Mouse (Mus musculus): ENCODE data around the gene Gm28372. TPM values are rescaled to one million over a fixed set of nuclear protein-coding genes. Genes with fewer than 3 reads are reported as not detected.

The Gm28372 gene
- polyA plus RNA-seq, 1 experiment: 0.99 TPM

GRCm38 (mm10) chr2:130395696-130396095 lies 9.3 kb upstream of the Gm28372 start:
- H3K27ac ChIP-seq (ENCODE audit: control insufficient read depth, insufficient read depth, low read depth, low read length): no peak overlapping the region
- no peak for TF ChIP-seq POLR2A (IDR thresholded peaks at IDR 0.05; ENCODE audit: control insufficient read depth, low read depth, low read length)
- TF ChIP-seq CTCF (IDR thresholded peaks at IDR 0.05; ENCODE audit: control insufficient read depth, insufficient read depth, insufficient replicate concordance, low read depth, low read length): no peak
- H3K4me3 ChIP-seq (ENCODE audit: control insufficient read depth, low read depth, low read length): peak overlapping the region; percentile 72
- peaks cover 13% of the 10 kb centered on the region for H3K4me1 ChIP-seq (ENCODE audit: control insufficient read depth, insufficient read depth, low read length)
- H3K27me3 ChIP-seq (ENCODE audit: control insufficient read depth, insufficient read depth, low read length): no peaks in the 10 kb centered on the region
- H3K36me3 ChIP-seq (ENCODE audit: control insufficient read depth, insufficient read depth, low read length): no peaks in the 10 kb centered on the region

DNA sequence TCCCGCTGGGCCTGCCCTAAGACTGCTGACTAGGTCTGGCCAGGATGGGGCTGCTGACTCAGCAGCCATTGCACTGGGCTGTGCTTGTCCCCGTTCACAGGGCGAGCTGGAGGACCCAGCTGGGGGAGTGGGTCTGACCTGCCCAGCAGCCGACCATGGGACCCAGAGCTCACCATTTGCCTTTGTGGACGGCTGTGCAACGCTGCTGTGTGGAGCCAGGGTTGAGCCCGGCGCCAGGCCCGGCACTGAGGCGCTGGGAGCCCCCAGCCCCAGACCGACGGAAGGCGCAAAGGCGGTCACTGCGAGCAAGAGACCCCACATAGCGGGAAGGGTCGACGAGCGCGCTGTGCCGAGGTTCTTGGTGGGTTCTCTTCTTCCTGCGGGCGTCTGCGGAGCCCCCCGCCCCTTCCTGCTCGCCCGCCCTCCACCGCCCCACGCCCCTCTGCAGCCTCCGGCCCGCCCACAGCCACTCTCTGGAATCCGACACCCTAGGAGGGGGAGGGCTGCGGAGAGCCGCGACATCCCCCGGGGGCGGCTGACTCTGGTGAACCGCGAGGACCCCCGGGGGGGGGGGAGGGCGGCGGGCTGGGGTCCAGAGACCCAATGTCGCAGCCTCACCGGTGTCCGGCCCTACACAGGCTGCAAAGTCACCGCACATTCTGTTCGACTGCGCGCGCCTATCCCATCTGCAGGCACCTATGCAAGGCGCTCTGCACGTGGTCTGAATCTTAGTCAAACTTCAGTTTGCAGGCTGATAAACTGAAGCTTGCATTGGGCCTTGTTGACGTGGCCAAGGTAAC lies 7.7 kb upstream of the Gm28372 start, which contains the start of gene Cpxm1:
Gene Cpxm1 (minus strand): TSS at position 389 of the 800 bp plus-strand sequence.
- H3K4me3 ChIP-seq (ENCODE audit: control insufficient read depth, low read depth, low read length): peak within 1 kb of the TSS; percentile 72
- no peaks in the 10 kb centered on the region for H3K27me3 ChIP-seq (ENCODE audit: control insufficient read depth, insufficient read depth, low read length)
- TF ChIP-seq CTCF (IDR thresholded peaks at IDR 0.05; ENCODE audit: control insufficient read depth, insufficient read depth, insufficient replicate concordance, low read depth, low read length): no peak
- TF ChIP-seq POLR2A (IDR thresholded peaks at IDR 0.05; ENCODE audit: control insufficient read depth, low read depth, low read length): no peak
- peaks cover 13% of the 10 kb centered on the region for H3K4me1 ChIP-seq (ENCODE audit: control insufficient read depth, insufficient read depth, low read length)
- H3K27ac ChIP-seq (ENCODE audit: control insufficient read depth, insufficient read depth, low read depth, low read length): no peak within 1 kb of the TSS; the same call in 1 of the 2 replicates
- no peaks in the 10 kb centered on the region for H3K36me3 ChIP-seq (ENCODE audit: control insufficient read depth, insufficient read depth, low read length)

- Histone ChIP-seq H3K27ac (ENCODE audit: control insufficient read depth, insufficient read depth, low read depth, low read length) (no peak overlapping the region), H3K4me1 (ENCODE audit: control insufficient read depth, insufficient read depth, low read length) (peaks cover 13% of the 10 kb centered on the region), H3K27me3 (ENCODE audit: control insufficient read depth, insufficient read depth, low read length) (no peaks in the 10 kb centered on the region), H3K4me3 (ENCODE audit: control insufficient read depth, low read depth, low read length) (peak overlapping the region; percentile 72), H3K36me3 (ENCODE audit: control insufficient read depth, insufficient read depth, low read length) (no peaks in the 10 kb centered on the region)
- no peak for TF ChIP-seq POLR2A (IDR thresholded peaks at IDR 0.05; ENCODE audit: control insufficient read depth, low read depth, low read length)
These were observed 6.9 kb upstream of the Gm28372 start for GRCm38 (mm10) chr2:130398091-130398490.

DNA sequence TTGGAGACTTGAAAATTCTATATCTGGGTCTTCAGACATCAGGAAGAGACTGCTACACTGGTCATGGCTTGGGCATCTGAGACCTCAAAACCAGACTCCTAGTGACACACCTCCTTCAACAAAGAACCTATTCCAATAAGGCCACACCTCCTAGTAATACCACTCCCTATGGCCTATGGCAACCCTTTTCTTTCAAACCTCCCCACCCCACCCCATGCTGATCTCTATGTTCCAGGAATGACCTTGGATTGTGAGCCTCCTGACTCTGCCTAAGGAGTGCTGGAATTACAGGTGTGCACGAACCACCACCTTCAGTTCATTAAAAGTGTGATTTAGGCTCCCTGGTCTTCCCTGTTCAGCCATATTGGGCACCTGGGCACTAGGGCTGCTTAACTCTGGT lies 5.0 kb upstream of the Gm28372 start:
- H3K36me3 ChIP-seq (ENCODE audit: control insufficient read depth, insufficient read depth, low read length): no peaks in the 10 kb centered on the region
- peaks cover 13% of the 10 kb centered on the region for H3K4me1 ChIP-seq (ENCODE audit: control insufficient read depth, insufficient read depth, low read length)
- H3K27ac ChIP-seq (ENCODE audit: control insufficient read depth, insufficient read depth, low read depth, low read length): no peak overlapping the region
- no peak for TF ChIP-seq CTCF (IDR thresholded peaks at IDR 0.05; ENCODE audit: control insufficient read depth, insufficient read depth, insufficient replicate concordance, low read depth, low read length)
- no peak for TF ChIP-seq POLR2A (IDR thresholded peaks at IDR 0.05; ENCODE audit: control insufficient read depth, low read depth, low read length)
- H3K27me3 ChIP-seq (ENCODE audit: control insufficient read depth, insufficient read depth, low read length): no peaks in the 10 kb centered on the region
- no peak overlapping the region for H3K4me3 ChIP-seq (ENCODE audit: control insufficient read depth, low read depth, low read length)

DNA sequence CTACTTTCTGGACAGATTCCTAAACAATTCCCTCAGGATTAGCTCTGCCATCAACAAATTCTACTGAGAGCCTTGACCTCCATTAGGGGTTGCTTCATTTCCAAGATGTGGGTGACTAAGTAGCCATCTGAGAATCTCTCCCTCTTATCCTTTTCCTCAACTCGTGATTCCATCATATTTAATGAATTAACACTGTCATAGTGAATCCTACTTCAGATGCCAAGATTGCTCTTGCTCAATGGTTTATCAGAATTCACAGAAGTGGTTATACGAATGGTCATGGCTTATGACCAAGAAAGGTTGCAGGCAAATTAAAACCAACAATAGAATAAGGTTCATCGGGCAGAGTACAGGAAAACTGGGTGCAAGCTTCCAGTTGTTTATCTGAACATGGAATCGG lies 3.1 kb upstream of the Gm28372 start:
- TF ChIP-seq CTCF (IDR thresholded peaks at IDR 0.05; ENCODE audit: control insufficient read depth, insufficient read depth, insufficient replicate concordance, low read depth, low read length): no peak
- TF ChIP-seq POLR2A (IDR thresholded peaks at IDR 0.05; ENCODE audit: control insufficient read depth, low read depth, low read length): no peak
- Histone ChIP-seq H3K4me3 (ENCODE audit: control insufficient read depth, low read depth, low read length) (no peak overlapping the region), H3K27ac (ENCODE audit: control insufficient read depth, insufficient read depth, low read depth, low read length) (no peak overlapping the region), H3K4me1 (ENCODE audit: control insufficient read depth, insufficient read depth, low read length) (peaks cover 11% of the 10 kb centered on the region), H3K27me3 (ENCODE audit: control insufficient read depth, insufficient read depth, low read length) (no peaks in the 10 kb centered on the region), H3K36me3 (ENCODE audit: control insufficient read depth, insufficient read depth, low read length) (no peaks in the 10 kb centered on the region)

GRCm38 (mm10) chr2:130406178-130406577 lies 1.1 kb downstream of the Gm28372 start, which contains the start of gene Tmem239:
Gene Tmem239, plus strand, starts transcription at chr2:130406478.
- no peaks in the 10 kb centered on the region for H3K27me3 ChIP-seq (ENCODE audit: control insufficient read depth, insufficient read depth, low read length)
- peak within 1 kb of the TSS; percentile 49; the same call in 1 of the 2 replicates for H3K27ac ChIP-seq (ENCODE audit: control insufficient read depth, insufficient read depth, low read depth, low read length)
- no peaks in the 10 kb centered on the region for H3K36me3 ChIP-seq (ENCODE audit: control insufficient read depth, insufficient read depth, low read length)
- H3K4me1 ChIP-seq (ENCODE audit: control insufficient read depth, insufficient read depth, low read length): peaks cover under 1% of the 10 kb centered on the region; the same call in 1 of the 2 replicates
- TF ChIP-seq POLR2A (IDR thresholded peaks at IDR 0.05; ENCODE audit: control insufficient read depth, low read depth, low read length): 0 out of 2 replicates have a peak, but pooled peaks have one; percentile 49
- TF ChIP-seq CTCF (IDR thresholded peaks at IDR 0.05; ENCODE audit: control insufficient read depth, insufficient read depth, insufficient replicate concordance, low read depth, low read length): no peak
- peak within 1 kb of the TSS; percentile 62 for H3K4me3 ChIP-seq (ENCODE audit: control insufficient read depth, low read depth, low read length)

GRCm38 (mm10) chr2:130408194-130408593 lies 3.2 kb downstream of the Gm28372 start:
- H3K36me3 ChIP-seq (ENCODE audit: control insufficient read depth, insufficient read depth, low read length): no peaks in the 10 kb centered on the region
- H3K4me1 ChIP-seq (ENCODE audit: control insufficient read depth, insufficient read depth, low read length): peaks cover 4% of the 10 kb centered on the region; the same call in 1 of the 2 replicates
- H3K27ac ChIP-seq (ENCODE audit: control insufficient read depth, insufficient read depth, low read depth, low read length): no peak overlapping the region
- TF ChIP-seq CTCF (IDR thresholded peaks at IDR 0.05; ENCODE audit: control insufficient read depth, insufficient read depth, insufficient replicate concordance, low read depth, low read length): no peak
- TF ChIP-seq POLR2A (IDR thresholded peaks at IDR 0.05; ENCODE audit: control insufficient read depth, low read depth, low read length): no peak
- no peaks in the 10 kb centered on the region for H3K27me3 ChIP-seq (ENCODE audit: control insufficient read depth, insufficient read depth, low read length)
- no peak overlapping the region for H3K4me3 ChIP-seq (ENCODE audit: control insufficient read depth, low read depth, low read length)
